Mouse (Mus musculus): ENCODE measurements at regions not wholly inside any gene's neighbourhood (a gene's known extent, or its start where the extent isn't known, plus 50 kb on each side); places are given as distances from the start of the nearest gene placed in this dataset.
A peak's percentile ranks its signal among the peaks of the same experiment; 100 is the strongest.

- Histone ChIP-seq H3K27me3 (ENCODE audit: insufficient read depth, low read length) (no peaks in the 10 kb centered on the region), H3K4me3 (ENCODE audit: low read depth, low read length) (no peak overlapping the region), H3K4me1 (ENCODE audit: insufficient read depth) (no peaks in the 10 kb centered on the region), H3K36me3 (ENCODE audit: insufficient read depth) (no peaks in the 10 kb centered on the region), H3K9me3 (ENCODE audit: low read length) (no peaks in the 10 kb centered on the region), H3K4me2 (ENCODE audit: low read depth) (no peak overlapping the region), H3K9ac (no peak overlapping the region), H3K27ac (ENCODE audit: low read depth, low read length) (no peak overlapping the region)
- DNase-seq (no peak), ATAC-seq (no peak)
- WGBS = 81% methylated on average over 2 of the region's 2 CpGs
- TF ChIP-seq CTCF (IDR thresholded peaks at IDR 0.05; ENCODE audit: low read depth) = no peak
Measured at GRCm38 (mm10) chr12:95305386-95305785, 386.6 kb upstream of the Flrt2 start.

- Histone ChIP-seq H3K9ac (no peak overlapping the region), H3K27ac (ENCODE audit: low read depth, low read length) (no peak overlapping the region), H3K9me3 (ENCODE audit: low read length) (no peaks in the 10 kb centered on the region), H3K4me2 (ENCODE audit: low read depth) (no peak overlapping the region), H3K4me3 (ENCODE audit: low read depth, low read length) (no peak overlapping the region), H3K27me3 (ENCODE audit: insufficient read depth, low read length) (no peaks in the 10 kb centered on the region), H3K36me3 (ENCODE audit: insufficient read depth) (no peaks in the 10 kb centered on the region), H3K4me1 (ENCODE audit: insufficient read depth) (no peaks in the 10 kb centered on the region)
- no peak for TF ChIP-seq CTCF (IDR thresholded peaks at IDR 0.05; ENCODE audit: low read depth)
- no peak for DNase-seq
- ATAC-seq = no peak
- WGBS = 91% methylated on average over 2 of the region's 2 CpGs
Measured at GRCm38 (mm10) chr12:95315151-95315750, 376.8 kb upstream of the Flrt2 start.

GRCm38 (mm10) chr12:95316820-95317219 lies 375.2 kb upstream of the Flrt2 start:
- Histone ChIP-seq H3K4me3 (ENCODE audit: low read depth, low read length) (no peak overlapping the region), H3K4me2 (ENCODE audit: low read depth) (no peak overlapping the region), H3K4me1 (ENCODE audit: insufficient read depth) (no peaks in the 10 kb centered on the region), H3K9me3 (ENCODE audit: low read length) (no peaks in the 10 kb centered on the region), H3K27me3 (ENCODE audit: insufficient read depth, low read length) (no peaks in the 10 kb centered on the region), H3K36me3 (ENCODE audit: insufficient read depth) (no peaks in the 10 kb centered on the region), H3K27ac (ENCODE audit: low read depth, low read length) (no peak overlapping the region), H3K9ac (no peak overlapping the region)
- 29% methylated on average over 1 of the region's 1 CpGs for WGBS
- ATAC-seq (no peak), DNase-seq (peak; percentile 14)
- no peak for TF ChIP-seq CTCF (IDR thresholded peaks at IDR 0.05; ENCODE audit: low read depth)

- Histone ChIP-seq H3K4me2 (ENCODE audit: low read depth) (no peak overlapping the region), H3K27me3 (ENCODE audit: insufficient read depth, low read length) (no peaks in the 10 kb centered on the region), H3K4me3 (ENCODE audit: low read depth, low read length) (no peak overlapping the region), H3K4me1 (ENCODE audit: insufficient read depth) (no peaks in the 10 kb centered on the region), H3K9ac (no peak overlapping the region), H3K27ac (ENCODE audit: low read depth, low read length) (no peak overlapping the region), H3K9me3 (ENCODE audit: low read length) (no peaks in the 10 kb centered on the region), H3K36me3 (ENCODE audit: insufficient read depth) (no peaks in the 10 kb centered on the region)
- 58% methylated on average over 3 of the region's 3 CpGs for WGBS
- DNase-seq (no peak), ATAC-seq (no peak)
- TF ChIP-seq CTCF (IDR thresholded peaks at IDR 0.05; ENCODE audit: low read depth) = no peak
Measured at GRCm38 (mm10) chr12:95321693-95322092, 370.3 kb upstream of the Flrt2 start.

- no peak for DNase-seq
- Histone ChIP-seq H3K4me2 (ENCODE audit: low read depth) (no peak overlapping the region), H3K27ac (ENCODE audit: low read depth, low read length) (no peak overlapping the region), H3K36me3 (ENCODE audit: insufficient read depth) (no peaks in the 10 kb centered on the region), H3K4me3 (ENCODE audit: low read depth, low read length) (no peak overlapping the region), H3K9me3 (ENCODE audit: low read length) (no peaks in the 10 kb centered on the region), H3K27me3 (ENCODE audit: insufficient read depth, low read length) (no peaks in the 10 kb centered on the region), H3K4me1 (ENCODE audit: insufficient read depth) (no peaks in the 10 kb centered on the region), H3K9ac (no peak overlapping the region)
- ATAC-seq = no peak
- WGBS = 61% methylated on average over 1 of the region's 1 CpGs
- no peak for TF ChIP-seq CTCF (IDR thresholded peaks at IDR 0.05; ENCODE audit: low read depth)
Measured at GRCm38 (mm10) chr12:95329666-95330065, 362.4 kb upstream of the Flrt2 start.

GRCm38 (mm10) chr12:95347786-95348185 lies 344.2 kb upstream of the Flrt2 start:
- H3K27me3 ChIP-seq (ENCODE audit: insufficient read depth, low read length) = no peaks in the 10 kb centered on the region
- no peaks in the 10 kb centered on the region for H3K4me1 ChIP-seq (ENCODE audit: insufficient read depth)
- no peaks in the 10 kb centered on the region for H3K36me3 ChIP-seq (ENCODE audit: insufficient read depth)
- H3K4me3 ChIP-seq (ENCODE audit: low read depth, low read length) = no peak overlapping the region
- TF ChIP-seq CTCF (IDR thresholded peaks at IDR 0.05; ENCODE audit: low read depth) = no peak
- H3K27ac ChIP-seq (ENCODE audit: low read depth, low read length) = no peak overlapping the region
- WGBS = 86% methylated on average over 5 of the region's 5 CpGs
- H3K9me3 ChIP-seq (ENCODE audit: low read length) = no peaks in the 10 kb centered on the region
- no peak overlapping the region for H3K9ac ChIP-seq
- ATAC-seq (no peak), DNase-seq (no peak)
- H3K4me2 ChIP-seq (ENCODE audit: low read depth) = no peak overlapping the region

GRCm38 (mm10) chr12:95355151-95355550 lies 336.9 kb upstream of the Flrt2 start:
- no peak for ATAC-seq
- no peaks in the 10 kb centered on the region for H3K4me1 ChIP-seq (ENCODE audit: insufficient read depth)

More at GRCm38 (mm10) chr12:95355151-95355550, 336.9 kb upstream of the Flrt2 start:
- 9% methylated on average over 6 of the region's 6 CpGs for WGBS
- no peak overlapping the region for H3K4me3 ChIP-seq (ENCODE audit: low read depth, low read length)
- no peak overlapping the region for H3K27ac ChIP-seq (ENCODE audit: low read depth, low read length)
- no peak for TF ChIP-seq CTCF (IDR thresholded peaks at IDR 0.05; ENCODE audit: low read depth)
- H3K9me3 ChIP-seq (ENCODE audit: low read length) = no peaks in the 10 kb centered on the region
- no peaks in the 10 kb centered on the region for H3K36me3 ChIP-seq (ENCODE audit: insufficient read depth)
- no peaks in the 10 kb centered on the region for H3K27me3 ChIP-seq (ENCODE audit: insufficient read depth, low read length)
- H3K9ac ChIP-seq = no peak overlapping the region
- no peak for DNase-seq
- H3K4me2 ChIP-seq (ENCODE audit: low read depth) = no peak overlapping the region
